19 mouse cellular contexts compared by ENCODE assay signal in the genomic region with DNA sequence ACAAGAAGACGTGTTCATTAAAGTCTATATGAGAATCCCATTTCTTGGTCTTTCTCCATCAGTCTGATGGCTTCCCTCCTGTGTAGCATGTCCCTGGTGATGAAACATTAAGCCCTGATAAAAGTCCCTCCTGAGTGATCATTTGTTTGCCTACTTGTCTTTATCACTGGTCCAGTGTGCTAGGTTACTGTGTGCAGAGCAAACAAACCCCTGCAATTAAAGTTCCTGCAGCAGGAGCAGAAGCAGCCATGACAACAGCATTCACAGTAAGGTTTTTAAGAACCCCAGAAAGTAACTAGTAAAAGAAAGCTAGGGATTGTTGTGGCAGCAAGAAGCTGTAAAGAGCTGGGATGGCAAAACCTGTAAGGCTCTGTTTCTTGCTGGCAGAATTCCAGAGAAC.
A peak's percentile ranks its signal among the peaks of the same experiment; 100 is the strongest.
DNase-seq lines count a peak whose midpoint lies in the region; ATAC-seq lines count a peak whose summit lies in the region.
"Had no signal": no experiment of that assay in that cellular context is flagged by ENCODE, and none has a peak within 500 bp of the region (broad histone marks: within the 10 kb centered on the region; RNA-seq: fewer than 3 reads in every experiment).

No protein-coding gene starts in this region.

- H3K27me3 ChIP-seq in hindbrain, embryonic 13.5 days: no peaks in the 10 kb centered on the region
- no peaks in the 10 kb centered on the region for H3K27me3 ChIP-seq in hindbrain, embryonic 11.5 days (ENCODE audit: control insufficient read depth, insufficient read depth, low read length)
- no peaks in the 10 kb centered on the region for H3K27me3 ChIP-seq in hindbrain, embryonic 16.5 days (replicated peaks; ENCODE audit: control insufficient read depth, insufficient read depth, low read length)
- no peaks in the 10 kb centered on the region for H3K27me3 ChIP-seq in kidney, embryonic 16.5 days (ENCODE audit: insufficient read depth, low read length)
- H3K27me3 ChIP-seq: CH12.LX; limb, embryonic 15.5 days; liver, embryonic 15.5 days had no signal

- no peaks in the 10 kb centered on the region for H3K36me3 ChIP-seq in hindbrain, embryonic 13.5 days
- no peaks in the 10 kb centered on the region for H3K36me3 ChIP-seq in hindbrain, embryonic 11.5 days (ENCODE audit: control insufficient read depth, insufficient read depth, low read length)
- no peaks in the 10 kb centered on the region for H3K36me3 ChIP-seq in hindbrain, embryonic 16.5 days (ENCODE audit: control insufficient read depth, insufficient read depth, low read length)
- H3K36me3 ChIP-seq in kidney, embryonic 16.5 days (ENCODE audit: insufficient read depth, low read length): no peaks in the 10 kb centered on the region
- H3K36me3 ChIP-seq: embryonic facial prominence, embryonic 10.5 days; limb, embryonic 15.5 days; liver, embryonic 15.5 days had no signal

- no peak overlapping the region for H3K4me2 ChIP-seq in hindbrain, embryonic 13.5 days
- no peak overlapping the region for H3K4me2 ChIP-seq in hindbrain, embryonic 11.5 days (replicated peaks; ENCODE audit: low read depth, low read length)
- H3K4me2 ChIP-seq in hindbrain, embryonic 16.5 days (ENCODE audit: low read length): no peak overlapping the region
- no peak overlapping the region for H3K4me2 ChIP-seq in kidney, embryonic 16.5 days (replicated peaks; ENCODE audit: low read depth, low read length)
- H3K4me2 ChIP-seq: heart, embryonic 11.5 days; limb, embryonic 15.5 days; liver, embryonic 15.5 days had no signal

- H3K27ac ChIP-seq in hindbrain, embryonic 13.5 days: no peak overlapping the region
- no peak overlapping the region for H3K27ac ChIP-seq in hindbrain, embryonic 11.5 days (ENCODE audit: low read depth, low read length)
- no peak overlapping the region for H3K27ac ChIP-seq in hindbrain, embryonic 16.5 days (ENCODE audit: low read depth, low read length)
- H3K27ac ChIP-seq in kidney, embryonic 16.5 days (ENCODE audit: low read length): no peak overlapping the region
- H3K27ac ChIP-seq: embryonic facial prominence, embryonic 10.5 days; limb, embryonic 15.5 days; liver, embryonic 15.5 days had no signal

- H3K4me3 ChIP-seq in hindbrain, embryonic 13.5 days: no peak overlapping the region
- H3K4me3 ChIP-seq in hindbrain, embryonic 11.5 days (ENCODE audit: low read depth, low read length): no peak overlapping the region
- no peak overlapping the region for H3K4me3 ChIP-seq in hindbrain, embryonic 16.5 days (ENCODE audit: low read length)
- H3K4me3 ChIP-seq in kidney, embryonic 16.5 days (ENCODE audit: low read length): no peak overlapping the region
- H3K4me3 ChIP-seq: embryonic facial prominence, embryonic 10.5 days; limb, embryonic 15.5 days; liver, embryonic 15.5 days had no signal

- ATAC-seq in hindbrain, embryonic 13.5 days (ENCODE audit: low FRiP score): peak; percentile 73
- ATAC-seq in hindbrain, embryonic 11.5 days (ENCODE audit: low FRiP score): no peak
- peak; percentile 58 for ATAC-seq in hindbrain, embryonic 16.5 days
- ATAC-seq in kidney, embryonic 16.5 days (ENCODE audit: low FRiP score, low TSS enrichment): no peak
- ATAC-seq: lung, postnatal 0 days had no signal

- no peaks in the 10 kb centered on the region for H3K4me1 ChIP-seq in hindbrain, embryonic 13.5 days (replicated peaks)
- H3K4me1 ChIP-seq in hindbrain, embryonic 11.5 days (replicated peaks; ENCODE audit: control insufficient read depth, insufficient read depth, low read length): no peaks in the 10 kb centered on the region
- H3K4me1 ChIP-seq in hindbrain, embryonic 16.5 days (ENCODE audit: control insufficient read depth, insufficient read depth, low read depth, low read length): no peaks in the 10 kb centered on the region
- no peaks in the 10 kb centered on the region for H3K4me1 ChIP-seq in kidney, embryonic 16.5 days (ENCODE audit: insufficient read depth, low read length)
- H3K4me1 ChIP-seq: embryonic facial prominence, embryonic 10.5 days; limb, embryonic 15.5 days; liver, embryonic 15.5 days had no signal

- no peaks in the 10 kb centered on the region for H3K9me3 ChIP-seq in hindbrain, embryonic 13.5 days
- no peaks in the 10 kb centered on the region for H3K9me3 ChIP-seq in hindbrain, embryonic 11.5 days (ENCODE audit: control insufficient read depth, low read length)
- no peaks in the 10 kb centered on the region for H3K9me3 ChIP-seq in hindbrain, embryonic 16.5 days (ENCODE audit: control insufficient read depth, low read length)
- no peaks in the 10 kb centered on the region for H3K9me3 ChIP-seq in kidney, embryonic 16.5 days (ENCODE audit: low read length)
- H3K9me3 ChIP-seq: embryonic facial prominence, embryonic 10.5 days; limb, embryonic 15.5 days; liver, embryonic 15.5 days had no signal

- intact Hi-C loops in left cerebral cortex, postnatal 14 days (cut with DNase I): no loop called here
- intact Hi-C loops in left cerebral cortex, postnatal 4 days (cut with DNase I): no loop called here

- no peak overlapping the region for H3K9ac ChIP-seq in hindbrain, embryonic 13.5 days
- no peak overlapping the region for H3K9ac ChIP-seq in hindbrain, embryonic 11.5 days (ENCODE audit: low read depth, low read length)
- H3K9ac ChIP-seq in hindbrain, embryonic 16.5 days (ENCODE audit: low read depth, low read length): no peak overlapping the region
- no peak overlapping the region for H3K9ac ChIP-seq in kidney, embryonic 16.5 days (replicated peaks; ENCODE audit: low read length)
- H3K9ac ChIP-seq: limb, embryonic 15.5 days; liver, embryonic 15.5 days had no signal

- DNase-seq in hindbrain, embryonic 11.5 days (ENCODE audit: low spot score): no peak
- peak; percentile 3 to 15 for DNase-seq in left cerebral cortex, postnatal 14 days (ENCODE audit: low spot score in 2 of 2)
- no peak for DNase-seq in left cerebral cortex, postnatal 4 days
- peak; percentile 8 for DNase-seq in brain, adult 2 months (ENCODE audit: low read depth, low spot score)
- no peak for DNase-seq in retina, postnatal 1 day
- DNase-seq: adrenal gland, postnatal 25 days; cerebellum, adult 18-20 months; heart, postnatal 10 days; kidney, postnatal 4 days; right cerebral cortex, postnatal 4 days had no signal

- 71% methylated on average over 1 of the region's 1 CpGs for WGBS in hindbrain, embryonic 13.5 days
- WGBS in hindbrain, embryonic 11.5 days: 76% methylated on average over 1 of the region's 1 CpGs
- 31% methylated on average over 1 of the region's 1 CpGs for WGBS in hindbrain, embryonic 16.5 days
- 86% methylated on average over 1 of the region's 1 CpGs for WGBS in kidney, embryonic 16.5 days

Comparison
In these comparisons a context has a peak if more than half of its experiments do, and no peak if none do; other contexts are left out.
1. ATAC-seq: peak in hindbrain, embryonic 13.5 days (single experiment) and hindbrain, embryonic 16.5 days (single experiment); none in hindbrain, embryonic 11.5 days (single experiment) and kidney, embryonic 16.5 days (single experiment).
2. DNase-seq: peak in left cerebral cortex, postnatal 14 days (2 of 2) and brain, adult 2 months (single experiment); none in hindbrain, embryonic 11.5 days (single experiment), left cerebral cortex, postnatal 4 days (single experiment) and retina, postnatal 1 day (single experiment).